Mouse (Mus musculus) right cerebral cortex, postnatal 36 days (tissue): ENCODE measurements at regions not wholly inside any gene's neighbourhood (a gene's known extent, or its start where the extent isn't known, plus 50 kb on each side); places are given as distances from the start of the nearest gene placed in this dataset.
A peak's percentile ranks its signal among the peaks of the same experiment; 100 is the strongest.

ENCODE experiments used
- DNase-seq, 2 experiments: peaks; one replicate each; pipeline ENCODE4 v3.0.0; 2022; ENCODE audit warnings: low spot score in 2 of 2, mixed read lengths in 1 of 2

DNA sequence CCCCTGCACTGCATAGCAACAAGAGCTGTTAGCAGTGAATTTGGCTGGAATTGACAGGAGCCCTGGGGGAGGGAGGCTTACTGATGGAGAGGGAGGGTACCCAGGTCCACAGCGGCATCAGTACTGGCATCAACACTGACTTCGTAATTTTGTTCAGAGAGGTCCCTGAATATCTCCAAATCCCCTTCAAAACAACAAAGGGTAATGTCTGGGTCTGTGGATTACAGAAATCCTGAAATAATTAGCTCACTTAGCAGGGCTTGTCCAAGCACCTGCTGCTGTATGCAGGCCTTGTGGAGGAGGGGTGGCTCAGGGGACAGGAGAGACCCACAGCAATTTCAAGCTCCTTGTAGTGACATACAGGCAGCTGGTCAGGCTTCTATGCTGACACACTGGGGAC lies 369.6 kb downstream of the Eipr1 start:
- no peak for DNase-seq

DNA sequence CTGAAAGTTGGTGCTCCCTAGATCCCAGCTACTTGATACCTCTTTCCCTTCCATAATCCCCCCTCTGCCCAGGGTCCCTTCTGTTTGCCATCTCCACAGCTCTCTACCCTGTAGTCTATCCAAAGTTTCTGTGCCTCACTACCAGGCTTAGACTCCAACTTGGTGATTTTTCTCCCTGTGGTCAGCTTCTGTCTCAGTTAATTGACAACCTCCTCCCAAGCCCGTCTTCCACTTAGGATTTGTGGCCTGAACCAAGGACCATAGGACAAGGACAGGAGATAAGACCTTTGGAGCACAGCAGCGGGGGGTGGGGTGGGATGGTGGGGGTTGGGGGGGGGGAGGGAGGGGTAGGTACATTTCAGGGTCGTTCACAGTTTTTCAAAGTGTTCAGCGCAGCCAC lies 371.3 kb downstream of the Eipr1 start:
- DNase-seq = no peak

DNA sequence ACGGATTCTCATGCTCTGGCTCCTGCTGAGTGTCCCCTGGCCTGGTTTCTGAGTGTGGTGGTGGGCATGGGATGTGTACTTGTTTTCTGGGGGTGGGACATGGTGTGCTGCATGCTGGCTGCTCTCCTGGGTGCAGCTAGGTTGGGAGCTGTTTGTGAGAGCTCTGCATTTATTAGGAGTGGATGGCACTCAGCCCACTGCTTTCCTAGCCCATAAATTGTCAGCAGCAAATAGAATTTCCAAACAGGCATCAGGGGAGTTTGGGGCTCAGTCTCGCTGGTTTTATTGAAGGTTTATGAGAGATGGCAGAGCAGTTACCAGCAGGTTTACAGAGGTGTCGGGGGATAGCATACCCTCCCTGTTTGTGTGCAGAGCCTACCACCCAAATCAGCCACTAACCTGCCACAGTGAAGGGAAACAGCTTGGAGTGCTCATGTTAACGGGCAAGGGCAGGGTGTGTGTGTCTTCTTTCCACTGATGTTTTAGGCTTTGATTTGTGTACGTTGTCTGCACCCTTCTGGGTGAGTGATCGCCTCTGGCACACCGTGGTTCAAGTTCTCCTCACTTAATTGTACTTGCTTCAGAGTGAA lies 372.6 kb downstream of the Eipr1 start:
- no peak for DNase-seq

DNA sequence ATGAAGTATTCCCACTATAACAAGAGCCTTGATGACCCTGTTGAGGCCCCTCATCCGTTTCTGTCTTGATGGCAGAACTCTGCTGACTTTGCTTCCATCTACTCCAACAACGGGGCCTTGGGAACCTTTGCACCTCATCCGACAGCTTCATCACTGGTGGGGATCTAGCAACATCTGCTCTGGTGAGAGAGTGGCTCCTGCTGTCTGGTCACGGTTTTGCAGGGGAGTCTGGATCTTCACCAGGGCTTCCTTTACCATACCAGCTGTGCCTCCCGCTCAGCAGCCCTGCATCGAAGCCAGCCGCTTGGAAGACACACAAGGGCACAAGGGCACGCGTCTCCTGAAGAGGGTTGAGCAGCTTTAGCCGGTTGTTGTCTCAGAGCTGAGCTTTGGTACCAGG lies 377.2 kb downstream of the Eipr1 start:
- peak; percentile 29 to 36 for DNase-seq

DNA sequence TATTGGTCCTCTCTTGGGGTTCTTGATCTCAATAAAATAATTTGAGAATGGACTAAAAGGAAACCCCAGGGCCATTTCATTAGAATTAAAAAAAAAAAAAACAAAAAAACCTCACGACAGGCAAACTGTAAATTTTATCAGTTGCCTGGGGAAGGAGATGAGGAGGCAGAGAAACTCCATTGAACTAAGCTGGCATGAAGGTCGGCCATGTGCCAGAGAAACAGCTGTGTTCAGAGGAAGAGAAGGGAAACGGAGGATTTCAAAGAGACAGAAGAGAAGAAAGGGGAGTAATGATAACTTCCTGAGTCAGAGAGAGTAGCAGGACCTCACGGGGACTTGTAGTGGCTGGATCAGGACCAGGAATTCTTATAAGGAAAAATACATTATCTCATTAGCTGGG lies 377.7 kb downstream of the Eipr1 start:
- no peak for DNase-seq

DNA sequence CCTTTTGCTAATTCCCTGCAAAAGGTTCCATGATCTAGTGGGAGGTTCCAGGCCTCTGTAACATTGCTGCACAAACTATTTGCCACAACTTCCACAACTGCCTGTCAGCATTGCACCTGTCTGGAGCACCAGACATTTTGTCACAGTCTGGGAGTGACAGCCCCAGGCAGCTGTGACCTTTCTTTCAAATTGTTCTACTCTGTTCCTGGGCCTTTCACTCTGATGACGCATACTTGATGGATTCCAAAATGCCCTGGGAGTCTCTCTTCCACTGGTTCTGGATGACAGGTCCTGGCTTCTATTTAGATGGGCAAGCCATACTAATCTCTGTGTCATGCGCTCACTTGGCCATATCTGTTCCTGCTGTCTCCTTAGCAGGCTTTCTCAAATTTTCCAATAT lies 382.7 kb downstream of the Eipr1 start:
- DNase-seq = no peak

DNA sequence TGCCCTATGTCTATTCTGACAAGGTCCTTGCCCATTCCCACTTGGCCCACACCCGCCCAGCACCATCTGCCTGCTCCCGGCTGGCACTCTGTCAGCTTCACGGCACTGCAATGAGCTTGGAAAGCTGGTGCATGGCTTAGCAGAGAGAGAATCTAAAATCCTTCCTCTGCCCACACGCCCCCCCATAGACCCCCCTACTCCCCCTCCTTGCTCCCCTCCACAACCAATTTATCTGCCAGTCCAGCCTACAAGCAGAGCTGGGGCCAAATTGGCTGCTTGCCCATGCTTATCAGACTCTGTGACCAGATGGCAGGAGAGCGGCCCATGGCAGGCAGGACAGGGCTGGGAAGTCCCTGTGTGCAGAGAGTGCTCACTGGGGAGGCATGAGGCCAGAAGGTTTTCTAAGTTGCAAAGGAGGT lies 385.3 kb downstream of the Eipr1 start:
- peak in 1 of 2 experiments; percentile 50 for DNase-seq

DNA sequence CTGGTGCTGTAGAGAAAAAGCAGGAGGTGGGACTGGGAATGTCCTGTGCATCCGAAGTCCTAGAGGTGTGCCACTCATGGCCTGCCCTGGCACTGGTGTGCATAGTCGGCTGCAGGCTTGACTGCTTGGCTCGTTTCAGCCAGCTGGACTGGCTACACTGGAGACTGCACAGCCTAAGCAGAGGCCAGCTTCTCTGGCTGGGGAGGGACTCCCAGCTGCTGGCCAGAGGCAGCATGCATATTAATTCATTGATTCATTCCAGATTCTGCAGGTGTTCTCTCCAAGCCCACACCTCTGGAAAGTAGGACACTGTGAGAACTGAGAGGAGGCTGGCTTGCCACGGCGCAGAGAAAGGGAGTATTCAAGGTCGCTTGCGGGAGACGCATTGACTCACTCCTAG lies 385.9 kb downstream of the Eipr1 start:
- DNase-seq = no peak

DNA sequence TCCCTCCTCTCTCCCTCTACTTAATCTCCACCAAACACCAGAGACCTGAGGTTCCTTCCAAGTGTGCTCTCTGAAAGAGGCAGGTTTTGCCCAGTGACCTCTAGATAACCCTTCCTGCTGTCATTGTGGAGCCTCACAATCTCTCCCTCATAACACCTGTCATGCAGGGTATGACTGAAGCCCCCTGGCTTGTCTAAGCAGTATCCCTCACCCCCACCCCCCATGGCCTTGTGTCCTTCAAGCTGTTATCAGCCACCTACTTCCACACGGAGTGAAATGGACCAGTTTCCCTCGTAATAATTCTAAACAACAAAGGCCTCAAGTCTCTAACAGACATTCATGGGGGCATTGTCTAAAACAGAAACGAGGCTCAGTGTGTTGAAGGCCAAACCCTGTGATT lies 387.6 kb upstream of the Myt1l start:
- no peak for DNase-seq

DNA sequence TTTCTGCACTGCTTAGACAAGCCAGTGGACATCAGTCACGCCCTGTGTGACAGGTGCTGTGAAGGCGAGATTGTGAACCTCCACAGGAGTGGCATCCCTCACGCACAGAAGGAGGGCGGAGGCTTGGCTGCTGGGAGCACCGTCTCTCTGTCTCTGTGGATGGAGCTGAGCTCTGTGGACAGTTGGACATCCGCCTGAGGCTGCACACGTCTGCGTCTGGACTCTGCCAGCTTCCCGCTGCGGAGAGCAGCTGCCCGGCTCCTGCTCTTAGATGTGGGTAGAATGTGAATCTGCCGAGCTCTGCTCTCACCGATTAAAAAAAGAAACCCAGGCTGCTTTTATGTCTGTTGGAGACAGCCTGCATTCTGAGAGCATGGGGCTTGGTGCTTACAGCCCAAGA lies 387.1 kb upstream of the Myt1l start:
- peak; percentile 79 to 84 for DNase-seq

DNA sequence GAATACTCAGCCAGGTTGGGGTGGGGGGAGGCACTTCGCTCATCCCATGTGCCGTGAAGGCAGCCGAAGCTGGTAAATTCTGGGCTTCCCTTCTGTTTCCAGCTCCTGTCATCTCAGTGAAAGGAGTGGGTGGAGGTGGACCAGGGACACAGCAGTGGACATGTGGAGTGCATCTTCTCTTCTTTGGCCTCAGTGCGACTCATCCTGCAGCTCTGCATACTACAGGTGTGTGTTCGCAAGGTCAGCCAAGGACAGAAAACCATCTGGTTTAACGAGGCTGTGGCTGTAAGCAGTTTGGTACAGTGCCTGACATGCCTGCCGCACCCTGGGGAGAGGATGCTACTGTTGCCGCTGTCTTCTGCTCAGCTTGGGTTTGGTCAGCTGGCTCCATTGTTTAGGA lies 386.3 kb upstream of the Myt1l start:
- peak in 1 of 2 experiments; percentile 39 for DNase-seq

DNA sequence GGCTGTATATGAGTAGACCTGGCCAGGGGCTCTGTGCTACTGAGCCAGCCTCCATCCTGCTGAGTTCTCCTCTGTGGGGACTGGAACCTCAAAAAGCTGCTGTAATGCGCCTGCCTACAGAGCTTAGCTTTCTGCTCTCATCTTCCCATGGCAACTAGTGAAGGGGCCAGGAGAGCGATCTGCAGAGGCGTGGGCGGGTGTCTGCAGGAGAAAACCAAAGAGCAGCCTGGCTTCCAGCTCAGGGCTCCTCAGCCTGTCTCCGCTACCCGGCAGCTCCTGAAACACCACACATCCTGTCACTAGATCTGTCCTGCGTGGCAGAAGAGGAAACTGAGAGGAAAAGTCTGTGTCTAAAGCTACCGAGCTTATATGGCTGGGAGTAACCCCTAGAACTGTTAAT lies 384.9 kb upstream of the Myt1l start:
- DNase-seq = peak; percentile 80 to 88

DNA sequence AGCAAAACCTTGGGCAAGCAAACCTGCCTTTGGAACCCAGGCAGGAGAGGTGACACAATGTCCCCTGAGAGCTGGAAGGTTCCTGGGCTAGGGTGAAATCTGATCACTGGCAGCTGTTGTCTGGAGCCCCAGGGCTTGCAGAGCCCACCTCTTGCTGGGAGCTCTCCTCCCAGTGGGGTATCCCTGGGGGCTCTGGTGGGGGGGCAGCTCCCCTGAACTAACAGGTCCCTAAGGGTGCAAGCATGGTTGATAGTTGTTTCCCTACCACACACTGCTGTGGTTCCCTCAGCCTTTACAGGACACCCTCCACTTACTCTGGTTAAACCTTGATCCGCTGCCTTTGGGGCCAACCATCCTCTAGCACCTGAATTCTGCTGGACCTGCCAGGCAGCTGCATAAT lies 367.3 kb upstream of the Myt1l start:
- DNase-seq = no peak

DNA sequence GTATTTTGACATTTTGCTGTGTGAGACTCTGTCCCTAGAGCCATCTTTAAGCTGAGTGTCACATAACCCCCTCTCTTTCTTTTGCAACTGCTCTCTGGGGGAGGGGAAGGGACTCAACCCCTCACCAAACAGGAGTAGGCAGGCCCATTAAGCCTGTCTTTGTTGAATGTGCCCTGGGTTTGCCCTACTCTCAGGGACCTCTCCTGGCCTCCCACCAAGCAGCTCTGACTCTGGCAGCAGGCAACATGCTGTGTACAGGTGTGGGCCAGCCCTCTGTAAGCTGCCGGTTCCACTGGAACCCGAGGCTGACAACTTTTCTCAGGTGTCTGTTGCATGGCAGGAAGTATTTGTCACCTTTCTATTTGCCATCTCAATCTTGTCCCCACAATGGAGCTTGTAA lies 366.6 kb upstream of the Myt1l start:
- DNase-seq = no peak

DNA sequence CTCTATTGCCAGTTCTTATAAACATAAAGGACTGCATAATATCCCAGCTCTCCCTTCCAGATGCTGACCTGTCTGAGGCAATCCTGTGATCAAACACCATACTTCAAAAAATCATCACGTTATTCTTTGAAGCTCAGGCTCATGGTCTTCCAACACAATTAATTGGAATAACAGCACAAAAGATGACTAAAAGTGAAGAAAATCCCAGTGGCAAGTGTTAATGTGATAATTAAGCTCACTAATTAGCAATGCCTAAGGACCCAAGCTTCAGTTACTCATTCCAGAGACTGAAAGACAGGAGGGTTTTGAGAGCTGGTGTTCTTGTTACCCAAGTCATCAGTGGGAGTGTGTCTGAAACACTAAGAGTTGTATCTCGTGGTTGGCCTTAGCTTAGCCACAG lies 363.5 kb upstream of the Myt1l start:
- DNase-seq = no peak

DNA sequence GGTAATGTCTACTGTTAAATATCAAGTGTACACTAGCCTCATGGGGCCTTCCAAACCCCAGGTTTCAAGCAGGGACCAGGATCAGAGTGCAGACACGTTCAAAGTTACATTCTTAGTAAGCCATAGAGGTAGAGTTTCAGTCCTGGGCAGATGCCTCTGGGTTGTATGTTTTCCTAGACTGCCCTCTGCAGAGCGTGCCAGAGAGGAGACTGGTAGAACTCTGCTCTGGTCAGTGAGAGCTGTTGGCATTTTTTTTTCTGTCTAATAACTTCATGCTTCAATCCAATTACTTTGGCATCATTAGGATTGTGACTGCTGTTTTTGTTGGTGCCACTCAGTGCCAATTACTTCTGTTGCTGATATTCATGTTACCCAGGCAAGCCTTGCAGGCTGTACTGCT lies 361.9 kb upstream of the Myt1l start:
- DNase-seq = no peak

DNA sequence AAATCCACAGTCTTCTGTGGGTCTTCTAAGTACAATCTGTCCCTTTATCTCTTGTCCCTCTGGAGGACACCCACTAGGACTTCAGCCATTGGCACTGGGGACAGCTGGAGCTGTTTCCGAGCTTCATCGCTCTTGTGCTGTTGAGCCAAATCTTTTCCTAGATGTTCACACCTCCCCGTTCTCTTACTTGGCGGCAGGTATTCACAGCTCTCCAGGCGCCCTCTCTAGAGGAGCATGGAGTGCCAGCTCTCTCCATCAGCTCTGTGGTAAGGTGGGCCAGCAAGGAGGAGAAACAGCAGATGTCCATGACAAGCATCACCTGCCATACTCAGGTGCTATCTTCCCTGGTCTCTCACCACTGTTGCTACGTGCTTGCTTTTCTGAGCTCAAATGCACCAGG lies 360.3 kb upstream of the Myt1l start:
- DNase-seq = peak; percentile 20 to 34

DNA sequence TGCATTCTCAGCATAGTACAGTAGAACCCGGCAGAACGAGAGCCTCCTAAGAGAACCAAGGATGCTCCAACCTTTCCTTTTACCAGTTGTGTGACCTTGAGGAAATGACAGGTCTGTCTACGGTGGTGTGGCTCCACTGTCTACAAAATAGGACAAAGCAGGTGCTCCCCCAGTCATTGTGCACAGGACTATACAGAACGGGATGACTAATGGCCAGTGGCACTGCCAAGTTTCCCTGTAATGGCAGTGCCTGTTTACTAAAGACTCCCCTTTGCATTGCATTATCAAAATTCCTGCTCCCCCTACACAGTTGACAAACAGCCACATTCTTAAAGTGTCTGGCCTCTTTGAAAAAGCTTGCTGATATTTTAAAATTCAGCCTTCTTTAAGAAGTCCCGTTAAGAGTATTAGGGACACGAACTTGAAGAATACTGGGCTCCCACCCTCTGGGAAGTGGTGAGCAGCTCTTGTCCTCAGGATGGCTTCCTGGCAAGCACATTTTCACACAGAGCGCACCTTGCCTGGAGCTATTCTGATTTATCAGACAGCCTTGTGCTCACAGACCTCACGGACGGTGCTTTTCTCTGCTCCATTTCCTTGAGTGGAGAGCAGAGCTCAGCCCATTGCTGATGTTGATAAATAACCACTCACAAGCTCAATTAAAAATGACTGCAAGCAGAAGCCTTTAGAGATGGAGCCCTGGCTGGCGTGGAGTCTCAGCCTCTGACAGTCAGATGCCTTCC lies 352.3 kb upstream of the Myt1l start:
- DNase-seq = no peak

DNA sequence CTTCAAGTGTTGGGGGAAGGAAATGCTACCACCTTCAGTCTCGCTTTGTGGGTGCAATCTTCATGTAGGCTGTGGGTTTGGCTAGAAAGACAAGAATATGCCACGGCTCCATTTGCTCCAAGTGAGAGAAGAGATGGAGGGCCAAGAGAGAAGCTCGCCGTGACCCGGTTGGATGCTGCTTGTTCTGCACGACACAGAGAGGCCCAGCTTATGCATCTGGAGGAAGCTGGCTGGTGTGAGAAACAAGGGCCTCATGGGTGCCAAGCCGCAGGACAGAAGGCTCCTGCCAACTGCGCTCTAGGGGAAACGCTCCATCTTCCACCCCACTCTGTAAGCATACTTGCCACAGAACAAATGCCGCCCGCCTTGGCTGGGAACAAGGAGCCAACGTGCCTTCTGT lies 351.0 kb upstream of the Myt1l start:
- peak in 1 of 2 experiments; percentile 14 for DNase-seq

DNA sequence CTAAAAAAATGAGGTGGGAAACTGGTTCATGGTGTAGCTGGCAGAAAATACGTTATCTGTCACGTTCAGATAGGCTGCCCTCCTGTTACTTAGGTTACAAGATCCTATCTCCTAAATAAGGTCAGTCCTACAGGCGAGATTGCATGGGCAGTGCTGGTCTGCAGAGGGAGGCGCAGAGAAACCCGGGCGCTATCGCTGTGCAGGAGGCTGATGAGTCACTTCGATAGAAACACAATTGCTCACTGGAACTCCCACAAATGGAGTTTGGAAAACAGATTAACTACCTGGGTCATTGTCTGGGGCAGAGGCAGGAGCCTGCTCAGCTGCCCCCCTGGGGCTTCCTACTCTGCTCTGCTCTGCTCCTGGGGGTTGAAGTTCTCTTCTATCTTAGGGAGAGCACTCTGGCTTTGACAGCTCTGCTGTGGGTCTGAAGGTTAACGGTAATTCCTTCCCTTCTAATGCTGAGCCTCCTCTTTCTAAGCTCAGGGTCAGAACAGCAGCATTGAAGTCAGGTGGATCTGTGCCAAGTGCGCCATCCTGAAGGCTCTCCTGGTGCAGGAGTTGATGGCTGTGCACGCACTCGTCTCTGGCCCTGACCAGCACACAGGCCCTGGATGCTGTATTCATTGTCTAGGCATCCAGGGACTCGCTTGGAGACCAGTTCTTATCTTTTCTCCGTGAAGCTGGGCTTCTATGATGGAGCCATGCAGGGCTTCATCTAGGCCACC lies 349.9 kb upstream of the Myt1l start:
- no peak for DNase-seq

DNA sequence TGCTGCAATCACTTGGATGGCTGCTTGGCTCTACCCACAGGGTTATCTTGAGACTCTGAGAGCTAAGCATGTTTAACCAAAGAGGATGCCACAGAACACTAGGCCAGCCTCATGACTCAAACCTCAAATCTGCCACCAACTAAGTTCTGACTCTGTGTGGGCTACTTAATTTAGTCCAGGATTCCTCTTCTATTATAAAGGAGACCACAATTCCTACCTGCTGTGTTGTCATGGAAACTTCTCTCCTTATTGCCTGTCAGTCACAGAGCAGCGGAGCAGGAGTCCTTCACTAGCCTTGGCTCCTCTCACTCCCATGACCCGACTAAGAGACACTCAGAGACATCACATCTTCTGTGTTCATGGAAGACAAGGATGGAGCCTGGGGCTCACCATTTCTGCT lies 348.8 kb upstream of the Myt1l start:
- DNase-seq = no peak

DNA sequence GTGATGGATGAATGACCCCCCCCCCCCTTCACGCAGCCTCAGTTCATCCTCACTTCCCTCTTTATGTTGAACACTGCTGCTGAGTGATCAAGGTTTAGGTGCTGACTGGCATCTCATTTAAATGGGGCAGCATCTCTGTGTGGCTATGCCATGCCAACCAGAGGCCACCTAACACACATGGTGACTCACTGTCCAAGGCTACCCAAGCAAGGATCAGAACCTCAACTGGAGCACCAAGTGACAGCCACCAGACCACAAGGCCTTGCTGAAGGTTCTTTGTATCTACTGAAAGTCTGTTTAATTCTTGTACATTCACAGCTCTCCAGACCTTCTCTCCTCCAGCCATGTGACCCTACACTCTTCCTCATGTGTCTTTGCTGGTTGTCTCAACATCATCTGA lies 347.6 kb upstream of the Myt1l start:
- no peak for DNase-seq

DNA sequence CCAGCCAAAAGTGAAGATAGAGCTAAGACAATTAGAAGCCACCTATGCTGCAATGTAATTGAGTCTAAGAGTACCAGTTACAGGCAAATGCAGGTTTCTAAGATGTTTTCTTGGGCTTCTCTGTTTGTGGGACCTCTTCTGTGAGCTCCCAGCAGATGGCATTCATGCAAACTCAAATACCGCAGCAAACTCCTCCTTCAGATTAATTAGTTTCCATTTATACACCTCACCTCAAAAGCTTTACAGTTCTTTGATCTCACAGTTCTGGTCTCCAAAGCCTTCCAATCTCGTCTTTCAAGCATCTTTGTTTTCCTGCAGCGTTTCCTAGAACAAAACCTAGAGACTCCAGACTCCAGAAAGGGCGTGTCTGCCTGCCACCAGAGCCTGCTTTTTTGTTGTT lies 340.6 kb upstream of the Myt1l start:
- DNase-seq = no peak
